Mouse (Mus musculus) adrenal gland, postnatal 10 days (tissue): Measurements from ENCODE around the gene Hip1r. TPM values are rescaled to one million over a fixed set of nuclear protein-coding genes. Genes with fewer than 3 reads are reported as not detected.

Experiments
- DNase-seq: peaks from one replicate; pipeline ENCODE4 v3.0.0; 2021; ENCODE audit warnings: mixed read lengths
- long read RNA-seq, 2 experiments: library from polyadenylated mRNA; stranded (forward); transcript quantifications; one replicate each; pipeline ENCODE4 v2.0.0; 2021
- total RNA-seq, 2 experiments: library from RNA; stranded (reverse); gene quantifications; 2 replicates each; pipeline ENCODE4 v1.2.3; 2021

Hip1r gene
- total RNA-seq, result 10 to 100 TPM; 18.2 to 22.5 TPM
- long read RNA-seq, experiment 1, full-length matches to known transcripts, result 3 of 18 reads
- long read RNA-seq, experiment 1, partial matches to known transcripts, result 12 of 18 reads
- long read RNA-seq, experiment 1, other reads (novel, unspliced or antisense), result 3 of 18 reads
- long read RNA-seq, experiment 2, full-length matches to known transcripts, result 8 of 14 reads
- long read RNA-seq, experiment 2, partial matches to known transcripts, result 6 of 14 reads
- long read RNA-seq, experiment 2, other reads (novel, unspliced or antisense), result 0 of 14 reads

- peak; percentile 90 for DNase-seq
Observed at GRCm38 (mm10) chr5:123973299-123974178, at the start of gene Hip1r. Gene Hip1r, plus strand, starts transcription at chr5:123973628.

- no peak for DNase-seq
Observed at GRCm38 (mm10) chr5:123927118-123927517, 46.3 kb upstream of the Hip1r start, which contains the start of gene Gm43518. Gene Gm43518, plus strand, starts transcription at chr5:123927418.

GRCm38 (mm10) chr5:123930508-123930989, 42.9 kb upstream of the Hip1r start, which contains the start of gene Ccdc62:
Gene Ccdc62, plus strand, starts transcription at chr5:123930679.
- DNase-seq, result peak; percentile 96

GRCm38 (mm10) chr5:123931131-123931530, 42.3 kb upstream of the Hip1r start:
- DNase-seq, result no peak

GRCm38 (mm10) chr5:123932927-123933326, 40.5 kb upstream of the Hip1r start:
- DNase-seq, result no peak

GRCm38 (mm10) chr5:123933556-123933955, 39.9 kb upstream of the Hip1r start:
- DNase-seq, result no peak

GRCm38 (mm10) chr5:123933957-123934591, 39.4 kb upstream of the Hip1r start:
- DNase-seq, result peak; percentile 16

GRCm38 (mm10) chr5:123935931-123936330, 37.5 kb upstream of the Hip1r start:
- DNase-seq, result no peak

- DNase-seq, result no peak
Observed at GRCm38 (mm10) chr5:123938479-123938878, 34.9 kb upstream of the Hip1r start.

- DNase-seq, result no peak
Observed at GRCm38 (mm10) chr5:123946546-123946945, 26.9 kb upstream of the Hip1r start.

GRCm38 (mm10) chr5:123947041-123947761, 26.2 kb upstream of the Hip1r start:
- DNase-seq, result peak; percentile 32

- DNase-seq, result peak; percentile 59
Observed at GRCm38 (mm10) chr5:123952365-123953045, 20.9 kb upstream of the Hip1r start.

- DNase-seq, result no peak
Observed at GRCm38 (mm10) chr5:123957213-123957612, 16.2 kb upstream of the Hip1r start.

- no peak for DNase-seq
Observed at GRCm38 (mm10) chr5:123959018-123959417, 14.4 kb upstream of the Hip1r start.

GRCm38 (mm10) chr5:123960129-123960528, 13.3 kb upstream of the Hip1r start:
- no peak for DNase-seq

- DNase-seq, result no peak
Observed at GRCm38 (mm10) chr5:123961046-123961445, 12.4 kb upstream of the Hip1r start.

- DNase-seq, result no peak
Observed at GRCm38 (mm10) chr5:123964208-123964607, 9.2 kb upstream of the Hip1r start.

- DNase-seq, result no peak
Observed at GRCm38 (mm10) chr5:123966759-123967158, 6.7 kb upstream of the Hip1r start.

- no peak for DNase-seq
Observed at GRCm38 (mm10) chr5:123968468-123968867, 5.0 kb upstream of the Hip1r start.

GRCm38 (mm10) chr5:123969216-123969615, 4.2 kb upstream of the Hip1r start:
- no peak for DNase-seq

GRCm38 (mm10) chr5:123970576-123970975, 2.9 kb upstream of the Hip1r start:
- DNase-seq, result no peak
